Mouse (Mus musculus): ENCODE measurements around the gene Hcfc1. TPM values are rescaled to one million over a fixed set of nuclear protein-coding genes. Genes with fewer than 3 reads are reported as not detected.

Hcfc1 gene
- total RNA-seq, 2 experiments from 2014 or later: 75.4 to 83.5 TPM

GRCm38 (mm10) chrX:73942294-73942693 lies 23.9 kb downstream of the Hcfc1 start:
- DNase-seq (ENCODE audit: low spot score in 2 of 2): no peak

- no peak for DNase-seq (ENCODE audit: low spot score in 2 of 2)
Measured at GRCm38 (mm10) chrX:73941860-73942259, 24.3 kb downstream of the Hcfc1 start.

GRCm38 (mm10) chrX:73931871-73932270 lies 34.3 kb downstream of the Hcfc1 start:
- DNase-seq (ENCODE audit: low spot score in 2 of 2): no peak

- peak; percentile 38 to 53 for DNase-seq (ENCODE audit: low spot score in 2 of 2)
Measured at GRCm38 (mm10) chrX:73930402-73931062, 35.6 kb downstream of the Hcfc1 start, which contains the start of gene Renbp. Gene Renbp (minus strand): TSS chrX:73930850.

- DNase-seq (ENCODE audit: low spot score in 2 of 2): no peak
Measured at GRCm38 (mm10) chrX:73922550-73922882, 43.6 kb downstream of the Hcfc1 start.

- DNase-seq (ENCODE audit: low spot score in 2 of 2): peak; percentile 77 to 87
Measured at GRCm38 (mm10) chrX:73921823-73922549, 44.2 kb downstream of the Hcfc1 start, which contains the start of the genes Arhgap4 and Naa10. Gene Arhgap4 (minus strand): TSS chrX:73921870. Gene Naa10 (minus strand): TSS chrX:73921944.

- no peak for DNase-seq (ENCODE audit: low spot score in 2 of 2)
Measured at GRCm38 (mm10) chrX:73921285-73921822, 44.8 kb downstream of the Hcfc1 start.

GRCm38 (mm10) chrX:73918631-73919030 lies 47.5 kb downstream of the Hcfc1 start:
- DNase-seq (ENCODE audit: low spot score in 2 of 2): no peak

GRCm38 (mm10) chrX:73916945-73917344 lies 49.2 kb downstream of the Hcfc1 start:
- no peak for DNase-seq (ENCODE audit: low spot score in 2 of 2)

- peak; percentile 57 to 83 for DNase-seq (ENCODE audit: low spot score in 2 of 2)
Measured at GRCm38 (mm10) chrX:73914827-73915703, 51.1 kb downstream of the Hcfc1 start.

GRCm38 (mm10) chrX:73911588-73911987 lies 54.6 kb downstream of the Hcfc1 start:
- DNase-seq (ENCODE audit: low spot score in 2 of 2): no peak

GRCm38 (mm10) chrX:73911156-73911555 lies 55.0 kb downstream of the Hcfc1 start:
- peak in 1 of 2 experiments; percentile 11 for DNase-seq (ENCODE audit: low spot score in 2 of 2)

GRCm38 (mm10) chrX:73910451-73910850 lies 55.7 kb downstream of the Hcfc1 start:
- DNase-seq (ENCODE audit: low spot score in 2 of 2): no peak

- DNase-seq (ENCODE audit: low spot score in 2 of 2): no peak
Measured at GRCm38 (mm10) chrX:73910049-73910448, 56.1 kb downstream of the Hcfc1 start.

- DNase-seq (ENCODE audit: low spot score in 2 of 2): no peak
Measured at GRCm38 (mm10) chrX:73897959-73898358, 68.2 kb downstream of the Hcfc1 start.

- DNase-seq (ENCODE audit: low spot score in 2 of 2): peak in 1 of 2 experiments; percentile 20
Measured at GRCm38 (mm10) chrX:73895719-73896118, 70.4 kb downstream of the Hcfc1 start, which contains the start of gene L1cam. Gene L1cam (minus strand): TSS chrX:73896105.

GRCm38 (mm10) chrX:73892833-73893232 lies 73.3 kb downstream of the Hcfc1 start:
- no peak for DNase-seq (ENCODE audit: low spot score in 2 of 2)

Data from gastrocnemius, postnatal 4 days (tissue).